Mouse (Mus musculus) forebrain, embryonic 16.5 days (tissue): ENCODE data around the gene Olfr283. TPM values are rescaled to one million over a fixed set of nuclear protein-coding genes. Genes with fewer than 3 reads are reported as not detected.

ENCODE experiments used
- ATAC-seq: fragments of 200-750 bp; cut with Nextera tagmentation; 2 replicates; pipeline ENCODE4 v1.8.0; 2017; ENCODE audit warnings: mild to moderate bottlenecking, moderate library complexity
- H3K27ac ChIP-seq: fragments of 300-500 bp; sonication (generic); 2 replicates; pipeline ENCODE4 v1.5.1; 2014; ENCODE audit warnings: low read length, control low read depth
- H3K27me3 ChIP-seq: fragments of 300-500 bp; sonication (generic); replicated peaks from 2 replicates; pipeline ENCODE4 v1.6.1; 2014; ENCODE audit warnings: low read length; ENCODE audit not compliant: control insufficient read depth, insufficient read depth
- H3K36me3 ChIP-seq: fragments of 300-500 bp; sonication (generic); 2 replicates; pipeline ENCODE4 v1.6.1; 2014; ENCODE audit not compliant: control insufficient read depth, insufficient read depth
- H3K4me1 ChIP-seq: fragments of 300-500 bp; sonication (generic); replicated peaks from 2 replicates; pipeline ENCODE4 v1.6.1; 2014; ENCODE audit warnings: low read length; ENCODE audit not compliant: control insufficient read depth, insufficient read depth
- H3K4me2 ChIP-seq: fragments of 300-500 bp; sonication (generic); 2 replicates; pipeline ENCODE4 v1.6.1; 2014; ENCODE audit warnings: mild to moderate bottlenecking, low read length, control low read depth
- H3K4me3 ChIP-seq: fragments of 300-500 bp; sonication (generic); replicated peaks from 2 replicates; pipeline ENCODE4 v1.5.1; 2014; ENCODE audit warnings: mild to moderate bottlenecking, low read length, control low read depth
- H3K9ac ChIP-seq: fragments of 300-500 bp; sonication (generic); replicated peaks from 2 replicates; pipeline ENCODE4 v1.6.1; 2014; ENCODE audit warnings: low read depth, low read length, control low read depth
- H3K9me3 ChIP-seq: fragments of 300-500 bp; sonication (generic); 2 replicates; pipeline ENCODE4 v1.6.1; 2016; ENCODE audit warnings: low read length; ENCODE audit not compliant: control insufficient read depth
- WGBS: fragments of 180-500 bp; shearing (Covaris S2); extraction: QIAGEN DNeasy Blood & Tissue Kit; methylation state at CpG from one replicate; pipeline ENCODE4 v1.1.7; 2014; 5-methylcytosine and 5-hydroxymethylcytosine counted together
- polyA plus RNA-seq: library from polyadenylated mRNA; unstranded; fragments of >200 nt; fragmentation: Nextera tagmentation; extraction: Ambion mirVana; gene quantifications from 2 replicates; pipeline ENCODE4 v1.2.1, GENCODE M21; 2015

Gene Olfr283
- polyA plus RNA-seq, 1 experiment from 2014 or later = not detected

- WGBS = 93% methylated on average over 2 of the region's 2 CpGs
- Histone ChIP-seq H3K9me3 (peaks cover 4% of the 10 kb centered on the region; the same call in 1 of the 2 replicates), H3K4me1 (no peaks in the 10 kb centered on the region), H3K4me2 (no peak overlapping the region), H3K27ac (no peak overlapping the region), H3K36me3 (no peaks in the 10 kb centered on the region), H3K27me3 (no peaks in the 10 kb centered on the region), H3K4me3 (no peak overlapping the region), H3K9ac (no peak overlapping the region)
- no peak for ATAC-seq
These were observed 28.9 kb upstream of the Olfr283 start for GRCm38 (mm10) chr15:98409635-98410034.

- 76% methylated on average over 17 of the region's 17 CpGs for WGBS
- Histone ChIP-seq H3K36me3 (no peaks in the 10 kb centered on the region), H3K27ac (no peak overlapping the region), H3K4me2 (no peak overlapping the region), H3K27me3 (no peaks in the 10 kb centered on the region), H3K4me1 (no peaks in the 10 kb centered on the region), H3K9ac (no peak overlapping the region), H3K9me3 (peaks cover 4% of the 10 kb centered on the region; the same call in 1 of the 2 replicates), H3K4me3 (no peak overlapping the region)
- ATAC-seq = no peak
These were observed 27.8 kb upstream of the Olfr283 start for GRCm38 (mm10) chr15:98408406-98409060.

GRCm38 (mm10) chr15:98402356-98402755, 21.6 kb upstream of the Olfr283 start:
- WGBS = 91% methylated on average over 10 of the region's 10 CpGs
- Histone ChIP-seq H3K4me1 (no peaks in the 10 kb centered on the region), H3K9ac (no peak overlapping the region), H3K4me2 (no peak overlapping the region), H3K4me3 (no peak overlapping the region), H3K36me3 (no peaks in the 10 kb centered on the region), H3K9me3 (peaks cover 4% of the 10 kb centered on the region; the same call in 1 of the 2 replicates), H3K27ac (no peak overlapping the region), H3K27me3 (no peaks in the 10 kb centered on the region)
- ATAC-seq = no peak

- Histone ChIP-seq H3K9ac (no peak overlapping the region), H3K27ac (no peak overlapping the region), H3K4me3 (no peak overlapping the region), H3K27me3 (no peaks in the 10 kb centered on the region), H3K4me2 (no peak overlapping the region), H3K36me3 (no peaks in the 10 kb centered on the region), H3K4me1 (no peaks in the 10 kb centered on the region), H3K9me3 (peaks cover 3% of the 10 kb centered on the region; the same call in 1 of the 2 replicates)
- 86% methylated on average over 1 of the region's 1 CpGs for WGBS
- no peak for ATAC-seq
These were observed 16.4 kb upstream of the Olfr283 start for GRCm38 (mm10) chr15:98397136-98397535.

GRCm38 (mm10) chr15:98391903-98392187, 11.1 kb upstream of the Olfr283 start:
- Histone ChIP-seq H3K27me3 (no peaks in the 10 kb centered on the region), H3K4me2 (no peak overlapping the region), H3K36me3 (no peaks in the 10 kb centered on the region), H3K27ac (no peak overlapping the region), H3K4me1 (no peaks in the 10 kb centered on the region), H3K9ac (no peak overlapping the region), H3K4me3 (no peak overlapping the region), H3K9me3 (peaks cover 3% of the 10 kb centered on the region; the same call in 1 of the 2 replicates)
- 42% methylated on average over 2 of the region's 2 CpGs for WGBS
- ATAC-seq = no peak

- no peak overlapping the region for H3K27ac ChIP-seq
- H3K36me3 ChIP-seq = no peaks in the 10 kb centered on the region
- WGBS = 65% methylated on average over 10 of the region's 10 CpGs
- H3K4me3 ChIP-seq = no peak overlapping the region
- no peaks in the 10 kb centered on the region for H3K27me3 ChIP-seq
- H3K4me1 ChIP-seq = no peaks in the 10 kb centered on the region
- peaks cover 3% of the 10 kb centered on the region; the same call in 1 of the 2 replicates for H3K9me3 ChIP-seq
- H3K9ac ChIP-seq = no peak overlapping the region
- H3K4me2 ChIP-seq = no peak overlapping the region
- no peak for ATAC-seq
These were observed 10.5 kb upstream of the Olfr283 start for GRCm38 (mm10) chr15:98391081-98391902.

GRCm38 (mm10) chr15:98389796-98390195, 9.1 kb upstream of the Olfr283 start:
- Histone ChIP-seq H3K9me3 (no peaks in the 10 kb centered on the region), H3K4me3 (no peak overlapping the region), H3K4me2 (no peak overlapping the region), H3K4me1 (no peaks in the 10 kb centered on the region), H3K36me3 (no peaks in the 10 kb centered on the region), H3K9ac (no peak overlapping the region), H3K27me3 (no peaks in the 10 kb centered on the region), H3K27ac (no peak overlapping the region)
- WGBS = 29% methylated on average over 7 of the region's 7 CpGs
- ATAC-seq = 0 out of 2 replicates have a peak, but pooled peaks have one; percentile 36

- 82% methylated on average over 2 of the region's 2 CpGs for WGBS
- Histone ChIP-seq H3K27ac (no peak overlapping the region), H3K36me3 (no peaks in the 10 kb centered on the region), H3K27me3 (no peaks in the 10 kb centered on the region), H3K4me2 (no peak overlapping the region), H3K4me1 (no peaks in the 10 kb centered on the region), H3K9ac (no peak overlapping the region), H3K9me3 (no peaks in the 10 kb centered on the region), H3K4me3 (no peak overlapping the region)
- ATAC-seq = no peak
These were observed 6.9 kb upstream of the Olfr283 start for GRCm38 (mm10) chr15:98387621-98388020.

GRCm38 (mm10) chr15:98378209-98378608, 2.5 kb downstream of the Olfr283 start:
- H3K9me3 ChIP-seq = no peaks in the 10 kb centered on the region
- H3K4me2 ChIP-seq = no peak overlapping the region
- H3K36me3 ChIP-seq = no peaks in the 10 kb centered on the region
- no peak overlapping the region for H3K27ac ChIP-seq
- H3K4me1 ChIP-seq = no peaks in the 10 kb centered on the region
- 92% methylated on average over 13 of the region's 13 CpGs for WGBS
- no peak for ATAC-seq
- no peak overlapping the region for H3K4me3 ChIP-seq
- no peaks in the 10 kb centered on the region for H3K27me3 ChIP-seq
- H3K9ac ChIP-seq = no peak overlapping the region
